In the genomic region with DNA sequence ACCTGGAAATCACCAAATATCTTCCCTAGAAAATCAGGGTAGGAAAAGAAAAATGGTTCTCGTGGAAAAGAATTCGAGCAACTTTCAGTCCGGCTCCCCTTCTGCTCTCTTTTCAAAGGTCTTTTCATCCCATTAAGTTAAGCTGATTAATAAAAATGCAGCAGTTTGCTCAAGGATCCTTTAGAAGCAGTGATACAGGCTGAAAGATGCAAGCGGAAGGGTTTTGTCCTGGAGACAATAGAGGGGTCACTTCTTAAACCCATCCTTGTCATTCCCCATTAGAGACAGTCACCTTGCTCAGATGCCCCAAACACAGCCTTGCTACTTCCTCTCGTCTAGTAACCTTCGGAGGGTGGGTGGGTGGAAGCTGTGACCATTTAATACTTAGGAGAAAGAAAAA, we compare ENCODE assay signal across 12 mouse cellular contexts. TPM values are rescaled to one million over a fixed set of nuclear protein-coding genes. Genes with fewer than 3 reads are reported as not detected.
DNase-seq lines count a peak whose midpoint lies in the region; ATAC-seq lines count a peak whose summit lies in the region.
"Had no signal": no experiment of that assay in that cellular context is flagged by ENCODE, and none has a peak within 500 bp of the region (broad histone marks: within the 10 kb centered on the region; RNA-seq: fewer than 3 reads in every experiment).

No protein-coding gene starts in this region.

- ATAC-seq in forebrain, embryonic 12.5 days (ENCODE audit: low FRiP score), result no peak
- ATAC-seq in forebrain, embryonic 16.5 days, result no peak
- no peak for ATAC-seq in liver, embryonic 12.5 days
- no peak for ATAC-seq in midbrain, embryonic 15.5 days (replicated peaks)
- ATAC-seq: intestine, postnatal 0 days had no signal

- H3K9me3 ChIP-seq in forebrain, embryonic 12.5 days, result no peaks in the 10 kb centered on the region
- H3K9me3 ChIP-seq in forebrain, embryonic 16.5 days (ENCODE audit: control insufficient read depth, low read length), result no peaks in the 10 kb centered on the region
- H3K9me3 ChIP-seq in liver, embryonic 12.5 days (replicated peaks), result no peaks in the 10 kb centered on the region
- H3K9me3 ChIP-seq in midbrain, embryonic 15.5 days, result no peaks in the 10 kb centered on the region

- DNase-seq in liver, result no peak
- no peak for DNase-seq in spleen, postnatal 14 days (ENCODE audit: low spot score in 2 of 2)
- DNase-seq in right cerebral cortex, postnatal 14 days, result no peak
- no peak for DNase-seq in right cerebral cortex, adult 18-20 months
- DNase-seq: cerebellum, adult 18-20 months; thymus, adult 18-20 months had no signal

- peaks cover 42% of the 10 kb centered on the region for H3K4me1 ChIP-seq in forebrain, embryonic 12.5 days
- H3K4me1 ChIP-seq in forebrain, embryonic 16.5 days (replicated peaks; ENCODE audit: control insufficient read depth, insufficient read depth, low read length), result 0 out of 2 replicates have a peak, but pooled peaks cover 4% of the 10 kb centered on the region
- no peaks in the 10 kb centered on the region for H3K4me1 ChIP-seq in liver, embryonic 12.5 days
- H3K4me1 ChIP-seq in midbrain, embryonic 15.5 days, result peaks cover 36% of the 10 kb centered on the region

- 3% methylated on average over 6 of the region's 6 CpGs for WGBS in forebrain, embryonic 12.5 days
- whole genome bisulfite sequencing in forebrain, embryonic 16.5 days, result 9% methylated on average over 6 of the region's 6 CpGs
- 39% methylated on average over 6 of the region's 6 CpGs for WGBS in liver, embryonic 12.5 days (ENCODE audit: insufficient replicate concordance)
- WGBS in midbrain, embryonic 15.5 days, result 7% methylated on average over 6 of the region's 6 CpGs

- 0 out of 2 replicates have a peak overlapping the region, but pooled peaks have one; percentile 43 for H3K27ac ChIP-seq in forebrain, embryonic 12.5 days
- no peak overlapping the region for H3K27ac ChIP-seq in forebrain, embryonic 16.5 days (ENCODE audit: low read length)
- H3K27ac ChIP-seq in liver, embryonic 12.5 days, result no peak overlapping the region
- H3K27ac ChIP-seq in midbrain, embryonic 15.5 days, result peak overlapping the region; percentile 45

- no peaks in the 10 kb centered on the region for H3K36me3 ChIP-seq in forebrain, embryonic 12.5 days (replicated peaks)
- no peaks in the 10 kb centered on the region for H3K36me3 ChIP-seq in forebrain, embryonic 16.5 days (ENCODE audit: control insufficient read depth, insufficient read depth)
- H3K36me3 ChIP-seq in liver, embryonic 12.5 days, result no peaks in the 10 kb centered on the region
- H3K36me3 ChIP-seq in midbrain, embryonic 15.5 days (replicated peaks), result no peaks in the 10 kb centered on the region

- peaks cover 15% of the 10 kb centered on the region; the same call in 1 of the 2 replicates for H3K27me3 ChIP-seq in forebrain, embryonic 12.5 days
- no peaks in the 10 kb centered on the region for H3K27me3 ChIP-seq in forebrain, embryonic 16.5 days (replicated peaks; ENCODE audit: control insufficient read depth, insufficient read depth, low read length)
- H3K27me3 ChIP-seq in liver, embryonic 12.5 days (replicated peaks), result no peaks in the 10 kb centered on the region
- H3K27me3 ChIP-seq in midbrain, embryonic 15.5 days (replicated peaks), result no peaks in the 10 kb centered on the region

- peak overlapping the region; percentile 44 for H3K4me2 ChIP-seq in forebrain, embryonic 12.5 days
- no peak overlapping the region for H3K4me2 ChIP-seq in forebrain, embryonic 16.5 days (ENCODE audit: low read length)
- H3K4me2 ChIP-seq in liver, embryonic 12.5 days, result 0 out of 2 replicates have a peak overlapping the region, but pooled peaks have one; percentile 2
- peak overlapping the region; percentile 21 for H3K4me2 ChIP-seq in midbrain, embryonic 15.5 days
- H3K4me2 ChIP-seq: lung, embryonic 14.5 days had no signal

- no peak overlapping the region for H3K9ac ChIP-seq in forebrain, embryonic 12.5 days
- no peak overlapping the region for H3K9ac ChIP-seq in forebrain, embryonic 16.5 days (replicated peaks; ENCODE audit: low read depth, low read length)
- no peak overlapping the region for H3K9ac ChIP-seq in liver, embryonic 12.5 days
- 0 out of 2 replicates have a peak overlapping the region, but pooled peaks have one; percentile 6 for H3K9ac ChIP-seq in midbrain, embryonic 15.5 days
- H3K9ac ChIP-seq: lung, embryonic 14.5 days had no signal

- no peak overlapping the region for H3K4me3 ChIP-seq in forebrain, embryonic 12.5 days (replicated peaks)
- H3K4me3 ChIP-seq in forebrain, embryonic 16.5 days (replicated peaks; ENCODE audit: low read length), result no peak overlapping the region
- H3K4me3 ChIP-seq in liver, embryonic 12.5 days, result no peak overlapping the region
- H3K4me3 ChIP-seq in midbrain, embryonic 15.5 days, result no peak overlapping the region

RNA-seq across cellular contexts. Expression of gene Efna5, which starts 27.4 kb away (rescaled TPM):
- 45.7 and 47.7 TPM in 2 replicates for polyA plus RNA-seq in forebrain, embryonic 12.5 days (2016; fragmentation: Nextera tagmentation; extraction: Ambion mirVana)
- 20.0 and 22.4 TPM in 2 replicates for polyA plus RNA-seq in forebrain, embryonic 16.5 days (2015; fragmentation: Nextera tagmentation; extraction: Ambion mirVana)
- polyA plus RNA-seq in liver, embryonic 12.5 days (2016; fragmentation: Nextera tagmentation; extraction: Ambion mirVana), result 4.4 and 5.1 TPM in 2 replicates
- polyA plus RNA-seq in midbrain, embryonic 15.5 days (2015; fragmentation: Nextera tagmentation; extraction: Ambion mirVana), result 59.8 and 74.6 TPM in 2 replicates

Comparison
In these comparisons a context has a peak if more than half of its experiments do, and no peak if none do; other contexts are left out.
1. H3K27ac ChIP-seq: peak in forebrain, embryonic 12.5 days (single experiment) and midbrain, embryonic 15.5 days (single experiment); none in forebrain, embryonic 16.5 days (single experiment) and liver, embryonic 12.5 days (single experiment).